27 mouse cellular contexts compared by ENCODE assay signal in genomic region chr8:70808955-70809701, GRCm38 (mm10). TPM values are rescaled to one million over a fixed set of nuclear protein-coding genes. Genes with fewer than 3 reads are reported as not detected.
DNase-seq lines count a peak whose midpoint lies in the region; ATAC-seq and TF ChIP-seq lines count a peak whose summit lies in the region.
"Had no signal": no experiment of that assay in that cellular context is flagged by ENCODE, and none has a peak within 500 bp of the region (broad histone marks: within the 10 kb centered on the region; RNA-seq: fewer than 3 reads in every experiment).

No protein-coding gene starts in this region.

- H3K27ac ChIP-seq in intestine, embryonic 16.5 days (ENCODE audit: low read length): no peak overlapping the region
- no peak overlapping the region for H3K27ac ChIP-seq in intestine, postnatal 0 days (ENCODE audit: low read depth, low read length)
- H3K27ac ChIP-seq in macrophage: peak overlapping the region; percentile 96; the same call in 1 of the 2 replicates
- no peak overlapping the region for H3K27ac ChIP-seq in left cerebral cortex, adult 2 months
- H3K27ac ChIP-seq: forebrain, embryonic 13.5 days; gastrocnemius, adult 2 months; hindbrain, embryonic 14.5 days; limb, embryonic 15.5 days; liver, embryonic 15.5 days; neural tube, embryonic 12.5 days had no signal

- TF ChIP-seq CTCF in intestine, postnatal 0 days (IDR thresholded peaks at IDR 0.05; ENCODE audit: low read depth): no peak
- no peak for TF ChIP-seq CTCF in left cerebral cortex, adult 2 months (IDR thresholded peaks at IDR 0.05)

- no peak for ATAC-seq in CD4-positive, CD25-positive, alpha-beta regulatory T cell, adult 4 months
- no peak for ATAC-seq in intestine, embryonic 16.5 days
- no peak for ATAC-seq in intestine, postnatal 0 days
- ATAC-seq: forebrain, embryonic 13.5 days; Patski had no signal

- H3K27me3 ChIP-seq in intestine, embryonic 16.5 days (replicated peaks; ENCODE audit: control insufficient read depth, insufficient read depth, low read length): peaks cover 2% of the 10 kb centered on the region
- no peaks in the 10 kb centered on the region; the same call in 1 of the 2 replicates for H3K27me3 ChIP-seq in intestine, postnatal 0 days (replicated peaks; ENCODE audit: control insufficient read depth, insufficient read depth, low read length)
- H3K27me3 ChIP-seq: Patski had no signal

- peaks cover 6% of the 10 kb centered on the region; the same call in 1 of the 2 replicates for H3K79me2 ChIP-seq in macrophage (ENCODE audit: inconsistent target)

- 72% methylated on average over 8 of the region's 8 CpGs for WGBS in intestine, embryonic 16.5 days
- 82% methylated on average over 8 of the region's 8 CpGs for WGBS in intestine, postnatal 0 days
- WGBS in macrophage (ENCODE audit: missing documents): 88% methylated on average over 8 of the region's 8 CpGs

- H3K4me2 ChIP-seq in intestine, embryonic 16.5 days (ENCODE audit: low read depth, low read length): no peak overlapping the region
- no peak overlapping the region for H3K4me2 ChIP-seq in intestine, postnatal 0 days (replicated peaks; ENCODE audit: low read depth)
- H3K4me2 ChIP-seq: forebrain, embryonic 13.5 days; hindbrain, embryonic 14.5 days; limb, embryonic 15.5 days; neural tube, embryonic 12.5 days had no signal

- intact Hi-C loops in left cerebral cortex, adult 2 months (cut with DNase I): no loop called here

- H3K9ac ChIP-seq in intestine, embryonic 16.5 days (ENCODE audit: low read depth, low read length): peak overlapping the region; percentile 33; the same call in 1 of the 2 replicates
- no peak overlapping the region for H3K9ac ChIP-seq in intestine, postnatal 0 days (ENCODE audit: low read depth, low read length)
- H3K9ac ChIP-seq: forebrain, embryonic 13.5 days; hindbrain, embryonic 14.5 days; limb, embryonic 15.5 days; liver, embryonic 15.5 days; neural tube, embryonic 12.5 days had no signal

- no peaks in the 10 kb centered on the region for H3K36me3 ChIP-seq in intestine, embryonic 16.5 days (ENCODE audit: control insufficient read depth, insufficient read depth, low read length)
- H3K36me3 ChIP-seq in intestine, postnatal 0 days (ENCODE audit: control insufficient read depth, insufficient read depth): no peaks in the 10 kb centered on the region
- H3K36me3 ChIP-seq in macrophage (ENCODE audit: inconsistent target): no peaks in the 10 kb centered on the region; the same call in 1 of the 2 replicates
- H3K36me3 ChIP-seq: limb, embryonic 15.5 days; liver, embryonic 15.5 days; neural tube, embryonic 12.5 days had no signal

- peak; percentile 51 for DNase-seq in CD4-positive, CD25-positive, alpha-beta regulatory T cell, adult 2 months (ENCODE audit: low read depth, low spot score)
- peak; percentile 75 for DNase-seq in thymus, postnatal 10 days (ENCODE audit: low spot score in 2 of 2)
- no peak for DNase-seq in spleen, postnatal 4 days (ENCODE audit: low spot score in 2 of 2)
- no peak for DNase-seq in left cerebral cortex, adult 2 months (ENCODE audit: extremely low spot score in 1 of 2, low spot score in 2 of 2)
- DNase-seq: adrenal gland, adult 8-10 months; cerebellum, adult 18-20 months; cerebellum, postnatal 25 days; gastrocnemius, adult 2 months; heart, postnatal 10 days; kidney, postnatal 25 days; left cerebral cortex, postnatal 4 days; midbrain, embryonic 14.5 days; right cerebral cortex, postnatal 14 days had no signal

- H3K9me3 ChIP-seq in intestine, embryonic 16.5 days (ENCODE audit: control insufficient read depth, low read length): no peaks in the 10 kb centered on the region
- H3K9me3 ChIP-seq in intestine, postnatal 0 days (ENCODE audit: control insufficient read depth): no peaks in the 10 kb centered on the region
- H3K9me3 ChIP-seq: forebrain, embryonic 13.5 days; G1E; limb, embryonic 15.5 days; liver, embryonic 15.5 days; neural tube, embryonic 12.5 days had no signal

- H3K4me1 ChIP-seq in intestine, embryonic 16.5 days (ENCODE audit: control insufficient read depth, insufficient read depth, low read length): peaks cover 11% of the 10 kb centered on the region; the same call in 1 of the 2 replicates
- 0 out of 2 replicates have a peak, but pooled peaks cover 3% of the 10 kb centered on the region for H3K4me1 ChIP-seq in intestine, postnatal 0 days (replicated peaks; ENCODE audit: control insufficient read depth, insufficient read depth, low read length)

- H3K4me3 ChIP-seq in intestine, embryonic 16.5 days (ENCODE audit: low read length): no peak overlapping the region
- no peak overlapping the region for H3K4me3 ChIP-seq in intestine, postnatal 0 days (ENCODE audit: low read depth, low read length)
- H3K4me3 ChIP-seq in macrophage (ENCODE audit: inconsistent target): no peak overlapping the region
- no peak overlapping the region for H3K4me3 ChIP-seq in left cerebral cortex, adult 2 months
- H3K4me3 ChIP-seq: forebrain, embryonic 13.5 days; gastrocnemius, adult 2 months; limb, embryonic 15.5 days; liver, embryonic 15.5 days; neural tube, embryonic 12.5 days had no signal

RNA-seq across cellular contexts. Expression of gene Il12rb1, which starts 0.9 kb away (rescaled TPM):
- 10 to 100 TPM; 13.7 to 24.7 TPM for polyA plus RNA-seq in CD4-positive, CD25-positive, alpha-beta regulatory T cell, adult 4 months (2017; shearing (Covaris generic))
- 0.27 and 0.34 TPM in 2 replicates for polyA plus RNA-seq in intestine, embryonic 16.5 days (2015; fragmentation: Nextera tagmentation; extraction: Ambion mirVana)
- 0.29 and 0.31 TPM in 2 replicates for polyA plus RNA-seq in intestine, postnatal 0 days (2015; fragmentation: Nextera tagmentation; extraction: Ambion mirVana)
- total RNA-seq in macrophage (2018; cell fraction: chromatin; rRNA removed): 100 to 1,000 TPM in 1 of 26 experiments, 10 to 100 TPM in 10, 1 to 10 TPM in 12, under 1 TPM in 3; 0.47 to 109 (median 5.8) TPM
- 10 to 100 TPM in 13 of 26 experiments, 1 to 10 TPM in 13; 1.1 to 78.6 (median 14.7) TPM for total RNA-seq in macrophage (2018; cell fraction: cytosol; rRNA removed)
- total RNA-seq in macrophage (2018; cell fraction: nucleus; rRNA removed): 100 to 1,000 TPM in 9 of 26 experiments, 10 to 100 TPM in 6, 1 to 10 TPM in 11; 3.4 to 198 (median 28.8) TPM
- polyA plus RNA-seq in macrophage (2018): 1.4 to 7.6 TPM (median 1.6 TPM) in 3 replicates
- under 1 TPM; 0.77 to 0.82 TPM for total RNA-seq in left cerebral cortex, adult 2 months (2021)
- total RNA-seq: gastrocnemius, adult 2 months; gastrocnemius, postnatal 4 days had no signal
- polyA plus RNA-seq: hindbrain, embryonic 14.5 days; kidney, embryonic 14.5 days; neural tube, embryonic 12.5 days; stomach, embryonic 14.5 days had no signal

RNA-seq across cellular contexts. Expression of gene Mast3, which starts 4.3 kb away (rescaled TPM):
- polyA plus RNA-seq in CD4-positive, CD25-positive, alpha-beta regulatory T cell, adult 4 months (2017; shearing (Covaris generic)): 10 to 100 TPM; 15.1 to 17.5 TPM
- polyA plus RNA-seq in intestine, embryonic 16.5 days (2015; fragmentation: Nextera tagmentation; extraction: Ambion mirVana): 12.9 and 15.1 TPM in 2 replicates
- polyA plus RNA-seq in intestine, postnatal 0 days (2015; fragmentation: Nextera tagmentation; extraction: Ambion mirVana): 4.4 and 7.2 TPM in 2 replicates
- total RNA-seq in macrophage (2018; cell fraction: chromatin; rRNA removed): 100 to 1,000 TPM in 18 of 26 experiments, 10 to 100 TPM in 8; 21.9 to 301 (median 190) TPM
- 10 to 100 TPM; 19.1 to 88.9 (median 67.2) TPM for total RNA-seq in macrophage (2018; cell fraction: cytosol; rRNA removed)
- total RNA-seq in macrophage (2018; cell fraction: nucleus; rRNA removed): 100 to 1,000 TPM in 16 of 26 experiments, 10 to 100 TPM in 10; 21.5 to 225 (median 122) TPM
- polyA plus RNA-seq in macrophage (2018): 40.6 to 60.5 TPM (median 46.5 TPM) in 3 replicates
- total RNA-seq in left cerebral cortex, adult 2 months (2021): 100 to 1,000 TPM; 369 to 386 TPM

RNA-seq across cellular contexts. Expression of gene Arrdc2, which starts 30.4 kb away (rescaled TPM):
- polyA plus RNA-seq in CD4-positive, CD25-positive, alpha-beta regulatory T cell, adult 4 months (2017; shearing (Covaris generic)): 1 to 10 TPM; 3.4 to 3.7 TPM
- 8.3 and 9.0 TPM in 2 replicates for polyA plus RNA-seq in intestine, embryonic 16.5 days (2015; fragmentation: Nextera tagmentation; extraction: Ambion mirVana)
- polyA plus RNA-seq in intestine, postnatal 0 days (2015; fragmentation: Nextera tagmentation; extraction: Ambion mirVana): 6.2 and 6.9 TPM in 2 replicates
- 100 to 1,000 TPM in 2 of 26 experiments, 10 to 100 TPM in 24; 15.4 to 123 (median 72.6) TPM for total RNA-seq in macrophage (2018; cell fraction: chromatin; rRNA removed)
- 10 to 100 TPM in 15 of 26 experiments, 1 to 10 TPM in 11; 2.6 to 19.5 (median 12.0) TPM for total RNA-seq in macrophage (2018; cell fraction: cytosol; rRNA removed)
- total RNA-seq in macrophage (2018; cell fraction: nucleus; rRNA removed): 10 to 100 TPM; 10.7 to 98.5 (median 44.3) TPM
- polyA plus RNA-seq in macrophage (2018): 8.1 to 21.9 TPM (median 12.1 TPM) in 3 replicates
- 10 to 100 TPM; 19.5 to 20.7 TPM for total RNA-seq in left cerebral cortex, adult 2 months (2021)

RNA-seq across cellular contexts. Expression of gene Pik3r2, which starts 32.6 kb away (rescaled TPM):
- 1 to 10 TPM; 4.3 to 4.5 TPM for polyA plus RNA-seq in CD4-positive, CD25-positive, alpha-beta regulatory T cell, adult 4 months (2017; shearing (Covaris generic))
- polyA plus RNA-seq in intestine, embryonic 16.5 days (2015; fragmentation: Nextera tagmentation; extraction: Ambion mirVana): 63.7 and 65.3 TPM in 2 replicates
- 37.4 and 41.0 TPM in 2 replicates for polyA plus RNA-seq in intestine, postnatal 0 days (2015; fragmentation: Nextera tagmentation; extraction: Ambion mirVana)
- 10 to 100 TPM in 15 of 26 experiments, 1 to 10 TPM in 11; 2.0 to 45.1 (median 11.1) TPM for total RNA-seq in macrophage (2018; cell fraction: chromatin; rRNA removed)
- 10 to 100 TPM; 14.9 to 33.2 (median 21.8) TPM for total RNA-seq in macrophage (2018; cell fraction: cytosol; rRNA removed)
- total RNA-seq in macrophage (2018; cell fraction: nucleus; rRNA removed): 10 to 100 TPM in 16 of 26 experiments, 1 to 10 TPM in 10; 2.9 to 36.2 (median 12.5) TPM
- 23.2 to 26.1 TPM (median 23.3 TPM) in 3 replicates for polyA plus RNA-seq in macrophage (2018)
- total RNA-seq in left cerebral cortex, adult 2 months (2021): 100 to 1,000 TPM; 159 to 160 TPM

RNA-seq across cellular contexts. Expression of gene Mpv17l2, which starts 48.4 kb away (rescaled TPM):
- 10 to 100 TPM; 30.2 to 39.2 TPM for polyA plus RNA-seq in CD4-positive, CD25-positive, alpha-beta regulatory T cell, adult 4 months (2017; shearing (Covaris generic))
- 78.6 and 79.8 TPM in 2 replicates for polyA plus RNA-seq in intestine, embryonic 16.5 days (2015; fragmentation: Nextera tagmentation; extraction: Ambion mirVana)
- polyA plus RNA-seq in intestine, postnatal 0 days (2015; fragmentation: Nextera tagmentation; extraction: Ambion mirVana): 76.3 and 80.6 TPM in 2 replicates
- 10 to 100 TPM in 9 of 26 experiments, 1 to 10 TPM in 13, not detected in 4; 1.0 to 18.7 (median 8.1) TPM for total RNA-seq in macrophage (2018; cell fraction: chromatin; rRNA removed)
- 10 to 100 TPM; 21.2 to 51.6 (median 33.0) TPM for total RNA-seq in macrophage (2018; cell fraction: cytosol; rRNA removed)
- 10 to 100 TPM in 17 of 26 experiments, 1 to 10 TPM in 9; 2.6 to 29.3 (median 14.0) TPM for total RNA-seq in macrophage (2018; cell fraction: nucleus; rRNA removed)
- 26.0 to 40.2 TPM (median 29.3 TPM) in 3 replicates for polyA plus RNA-seq in macrophage (2018)
- 10 to 100 TPM; 33.3 to 35.7 TPM for total RNA-seq in left cerebral cortex, adult 2 months (2021)

Comparison
In these comparisons a context has a peak if more than half of its experiments do, and no peak if none do; other contexts are left out.
1. DNase-seq: peak in CD4-positive, CD25-positive, alpha-beta regulatory T cell, adult 2 months (single experiment) and thymus, postnatal 10 days (2 of 2); none in spleen, postnatal 4 days (0 of 2) and left cerebral cortex, adult 2 months (0 of 2).